In genomic region chr12:10584026-10584425, GRCm38 (mm10) we compare ENCODE assay signal across 20 mouse cellular contexts.
DNase-seq lines count a peak whose midpoint lies in the region; ATAC-seq and TF ChIP-seq lines count a peak whose summit lies in the region.
"Had no signal": no experiment of that assay in that cellular context is flagged by ENCODE, and none has a peak within 500 bp of the region (broad histone marks: within the 10 kb centered on the region; RNA-seq: fewer than 3 reads in every experiment).

No protein-coding gene starts in this region.

- no peak overlapping the region for H3K27ac ChIP-seq in hindbrain, embryonic 15.5 days (replicated peaks)
- H3K27ac ChIP-seq in hindbrain, embryonic 14.5 days, result no peak overlapping the region
- no peak overlapping the region for H3K27ac ChIP-seq in embryonic facial prominence, embryonic 14.5 days (replicated peaks; ENCODE audit: low read depth, low read length)
- no peak overlapping the region for H3K27ac ChIP-seq in kidney, postnatal 0 days
- H3K27ac ChIP-seq: forebrain, embryonic 15.5 days; heart, embryonic 10.5 days; hindbrain, embryonic 12.5 days; left cerebral cortex, adult 2 months; midbrain, embryonic 12.5 days; neural tube, embryonic 13.5 days had no signal

- H3K9me3 ChIP-seq in hindbrain, embryonic 15.5 days, result no peaks in the 10 kb centered on the region
- no peaks in the 10 kb centered on the region for H3K9me3 ChIP-seq in hindbrain, embryonic 14.5 days (ENCODE audit: control insufficient read depth, low read length)
- H3K9me3 ChIP-seq in embryonic facial prominence, embryonic 14.5 days (ENCODE audit: control insufficient read depth, low read length), result no peaks in the 10 kb centered on the region
- no peaks in the 10 kb centered on the region for H3K9me3 ChIP-seq in kidney, postnatal 0 days (replicated peaks; ENCODE audit: low read length)
- H3K9me3 ChIP-seq: forebrain, embryonic 15.5 days; heart, embryonic 10.5 days; hindbrain, embryonic 12.5 days; midbrain, embryonic 12.5 days; neural tube, embryonic 13.5 days had no signal

- no peaks in the 10 kb centered on the region for H3K4me1 ChIP-seq in hindbrain, embryonic 15.5 days (replicated peaks)
- no peaks in the 10 kb centered on the region for H3K4me1 ChIP-seq in hindbrain, embryonic 14.5 days (replicated peaks; ENCODE audit: control insufficient read depth, insufficient read depth, low read length)
- 0 out of 2 replicates have a peak, but pooled peaks cover 5% of the 10 kb centered on the region for H3K4me1 ChIP-seq in embryonic facial prominence, embryonic 14.5 days (ENCODE audit: control insufficient read depth, insufficient read depth, low read length)
- H3K4me1 ChIP-seq in kidney, postnatal 0 days (replicated peaks; ENCODE audit: insufficient read depth, low read length), result 0 out of 2 replicates have a peak, but pooled peaks cover 3% of the 10 kb centered on the region
- H3K4me1 ChIP-seq: forebrain, embryonic 15.5 days; heart, embryonic 10.5 days; hindbrain, embryonic 12.5 days; midbrain, embryonic 12.5 days; neural tube, embryonic 13.5 days had no signal

- no peak overlapping the region for H3K4me3 ChIP-seq in hindbrain, embryonic 15.5 days
- H3K4me3 ChIP-seq in hindbrain, embryonic 14.5 days (replicated peaks; ENCODE audit: low read length), result no peak overlapping the region
- H3K4me3 ChIP-seq in embryonic facial prominence, embryonic 14.5 days (ENCODE audit: low read depth, low read length), result no peak overlapping the region
- no peak overlapping the region for H3K4me3 ChIP-seq in kidney, postnatal 0 days (replicated peaks; ENCODE audit: low read depth, low read length)
- H3K4me3 ChIP-seq: forebrain, embryonic 15.5 days; heart, embryonic 10.5 days; hindbrain, embryonic 12.5 days; left cerebral cortex, adult 2 months; midbrain, embryonic 12.5 days; neural tube, embryonic 13.5 days had no signal

- H3K9ac ChIP-seq in hindbrain, embryonic 15.5 days, result no peak overlapping the region
- H3K9ac ChIP-seq in hindbrain, embryonic 14.5 days, result no peak overlapping the region
- no peak overlapping the region for H3K9ac ChIP-seq in embryonic facial prominence, embryonic 14.5 days (ENCODE audit: low read depth, low read length)
- no peak overlapping the region for H3K9ac ChIP-seq in kidney, postnatal 0 days (ENCODE audit: low read depth, low read length)
- H3K9ac ChIP-seq: forebrain, embryonic 15.5 days; hindbrain, embryonic 12.5 days; midbrain, embryonic 12.5 days; neural tube, embryonic 13.5 days had no signal

- H3K27me3 ChIP-seq in hindbrain, embryonic 15.5 days, result no peaks in the 10 kb centered on the region
- H3K27me3 ChIP-seq in hindbrain, embryonic 14.5 days (ENCODE audit: control insufficient read depth, insufficient read depth, low read length), result no peaks in the 10 kb centered on the region
- H3K27me3 ChIP-seq in embryonic facial prominence, embryonic 14.5 days (replicated peaks; ENCODE audit: control insufficient read depth, insufficient read depth, low read length), result no peaks in the 10 kb centered on the region
- H3K27me3 ChIP-seq in kidney, postnatal 0 days (ENCODE audit: insufficient read depth, low read length), result no peaks in the 10 kb centered on the region
- H3K27me3 ChIP-seq: forebrain, embryonic 15.5 days; hindbrain, embryonic 12.5 days; midbrain, embryonic 12.5 days; neural tube, embryonic 13.5 days had no signal

- H3K36me3 ChIP-seq in hindbrain, embryonic 15.5 days, result no peaks in the 10 kb centered on the region
- H3K36me3 ChIP-seq in hindbrain, embryonic 14.5 days (replicated peaks; ENCODE audit: control insufficient read depth, insufficient read depth), result no peaks in the 10 kb centered on the region
- no peaks in the 10 kb centered on the region for H3K36me3 ChIP-seq in embryonic facial prominence, embryonic 14.5 days (ENCODE audit: control insufficient read depth, insufficient read depth, low read length)
- H3K36me3 ChIP-seq in kidney, postnatal 0 days (ENCODE audit: insufficient read depth, low read length), result no peaks in the 10 kb centered on the region
- H3K36me3 ChIP-seq: forebrain, embryonic 15.5 days; heart, embryonic 10.5 days; hindbrain, embryonic 12.5 days; midbrain, embryonic 12.5 days; neural tube, embryonic 13.5 days had no signal

- no peak for DNase-seq in hindbrain, embryonic 14.5 days (ENCODE audit: low spot score)
- DNase-seq in R1 (ENCODE audit: low read depth, low spot score), result peak; percentile 6
- peak; percentile 40 for DNase-seq in embryonic facial prominence, embryonic 14.5 days (ENCODE audit: low spot score)
- DNase-seq in kidney, postnatal 0 days (ENCODE audit: low spot score), result peak; percentile 76
- DNase-seq in gastrocnemius, postnatal 4 days (ENCODE audit: low spot score in 2 of 2), result no peak
- no peak for DNase-seq in urinary bladder, postnatal 10 days (ENCODE audit: low spot score)
- no peak for DNase-seq in natural killer cell, adult 2 months (ENCODE audit: low spot score in 2 of 2)
- DNase-seq: adrenal gland, adult 2 months; B cell, adult 2 months; cerebellum, adult 11-12 months; right cerebral cortex, adult 18-20 months; thymus, postnatal 14 days had no signal

- H3K4me2 ChIP-seq in hindbrain, embryonic 15.5 days, result peak overlapping the region; percentile 14
- no peak overlapping the region for H3K4me2 ChIP-seq in hindbrain, embryonic 14.5 days (replicated peaks)
- H3K4me2 ChIP-seq in embryonic facial prominence, embryonic 14.5 days (ENCODE audit: low read depth, low read length), result peak overlapping the region; percentile 15; the same call in 1 of the 2 replicates
- H3K4me2 ChIP-seq in kidney, postnatal 0 days (ENCODE audit: low read length), result peak overlapping the region; percentile 36
- H3K4me2 ChIP-seq: forebrain, embryonic 15.5 days; hindbrain, embryonic 12.5 days; midbrain, embryonic 12.5 days; neural tube, embryonic 13.5 days had no signal

- whole genome bisulfite sequencing in hindbrain, embryonic 15.5 days, result 63% methylated on average over 7 of the region's 7 CpGs
- 64% methylated on average over 7 of the region's 7 CpGs for WGBS in hindbrain, embryonic 14.5 days
- WGBS in embryonic facial prominence, embryonic 14.5 days, result 38% methylated on average over 7 of the region's 7 CpGs
- 28% methylated on average over 7 of the region's 7 CpGs for WGBS in kidney, postnatal 0 days

- TF ChIP-seq CTCF in kidney, postnatal 0 days (IDR thresholded peaks at IDR 0.05; ENCODE audit: low read depth), result no peak

- ATAC-seq in hindbrain, embryonic 15.5 days (ENCODE audit: low FRiP score, low read depth), result no peak
- ATAC-seq in hindbrain, embryonic 14.5 days (ENCODE audit: low FRiP score), result no peak
- peak; percentile 41; the same call in 1 of the 2 replicates for ATAC-seq in embryonic facial prominence, embryonic 14.5 days (ENCODE audit: low read depth)
- ATAC-seq in kidney, postnatal 0 days (replicated peaks; ENCODE audit: low FRiP score, low read depth), result peak; percentile 72
- ATAC-seq: forebrain, embryonic 15.5 days; lung, postnatal 0 days had no signal

Comparison
In these comparisons a context has a peak if more than half of its experiments do, and no peak if none do; other contexts are left out.
1. ATAC-seq: peak in embryonic facial prominence, embryonic 14.5 days (single experiment) and kidney, postnatal 0 days (single experiment); none in hindbrain, embryonic 15.5 days (single experiment) and hindbrain, embryonic 14.5 days (single experiment).
2. DNase-seq: peak in R1 (single experiment), embryonic facial prominence, embryonic 14.5 days (single experiment) and kidney, postnatal 0 days (single experiment); none in hindbrain, embryonic 14.5 days (single experiment), gastrocnemius, postnatal 4 days (0 of 2), urinary bladder, postnatal 10 days (single experiment) and natural killer cell, adult 2 months (0 of 2).